In the genomic region with DNA sequence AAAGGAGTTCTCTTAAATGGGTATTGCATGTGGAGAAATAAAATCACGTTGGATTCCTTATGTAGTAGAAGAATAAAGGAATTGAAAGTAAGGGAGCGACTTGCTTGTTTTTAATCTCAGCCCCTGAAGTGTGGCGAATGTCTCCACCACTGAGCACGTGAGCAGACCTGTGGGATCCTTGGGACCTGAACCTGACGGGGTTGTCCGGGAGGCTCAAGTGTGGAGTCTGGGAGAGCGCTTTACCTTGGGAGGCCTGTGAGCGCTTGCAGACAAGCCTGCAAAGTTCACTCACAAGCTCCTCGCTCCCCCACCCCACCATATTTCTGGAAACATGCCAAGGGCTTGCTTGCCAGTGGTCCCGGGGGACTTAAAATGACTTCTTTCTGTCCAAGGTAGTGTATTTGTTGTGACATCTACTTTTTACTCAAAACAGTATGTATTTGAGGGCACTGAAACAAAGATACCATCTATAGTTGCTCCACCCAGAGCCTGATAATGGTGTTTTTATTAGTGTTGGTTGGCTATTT, we compare ENCODE assay signal across 17 mouse cellular contexts.
DNase-seq lines count a peak whose midpoint lies in the region; ATAC-seq and TF ChIP-seq lines count a peak whose summit lies in the region.
"Had no signal": no experiment of that assay in that cellular context is flagged by ENCODE, and none has a peak within 500 bp of the region (broad histone marks: within the 10 kb centered on the region; RNA-seq: fewer than 3 reads in every experiment).

No protein-coding gene starts in this region.

- no peak overlapping the region for H3K4me3 ChIP-seq in heart, embryonic 11.5 days (ENCODE audit: low read depth, low read length)
- no peak overlapping the region for H3K4me3 ChIP-seq in lung, embryonic 14.5 days (ENCODE audit: low read depth, low read length)
- H3K4me3 ChIP-seq in cortical plate, adult 2 months (ENCODE audit: insufficient read depth, low read length), result no peak overlapping the region
- no peak overlapping the region for H3K4me3 ChIP-seq in intestine, embryonic 15.5 days (replicated peaks)
- H3K4me3 ChIP-seq: erythroblast, embryonic 14.5 days; heart, embryonic 12.5 days; lung, embryonic 15.5 days had no signal

- H3K27ac ChIP-seq in heart, embryonic 11.5 days (ENCODE audit: low read depth, low read length), result no peak overlapping the region
- H3K27ac ChIP-seq in lung, embryonic 14.5 days (ENCODE audit: low read depth), result no peak overlapping the region; the same call in 1 of the 2 replicates
- 0 out of 2 replicates have a peak overlapping the region, but pooled peaks have one; percentile 9 for H3K27ac ChIP-seq in cortical plate, adult 2 months (ENCODE audit: insufficient read depth, low read length)
- H3K27ac ChIP-seq in intestine, embryonic 15.5 days, result no peak overlapping the region
- H3K27ac ChIP-seq: lung, embryonic 15.5 days; stomach, postnatal 0 days had no signal

- H3K27me3 ChIP-seq in heart, embryonic 11.5 days (ENCODE audit: control insufficient read depth, insufficient read depth, low read length), result no peaks in the 10 kb centered on the region
- no peaks in the 10 kb centered on the region for H3K27me3 ChIP-seq in lung, embryonic 14.5 days (ENCODE audit: insufficient read depth, low read length)
- no peaks in the 10 kb centered on the region for H3K27me3 ChIP-seq in intestine, embryonic 15.5 days (replicated peaks)
- H3K27me3 ChIP-seq: heart, embryonic 12.5 days; lung, embryonic 15.5 days had no signal

- no peaks in the 10 kb centered on the region for H3K9me3 ChIP-seq in heart, embryonic 11.5 days (replicated peaks; ENCODE audit: control insufficient read depth, low read length)
- no peaks in the 10 kb centered on the region for H3K9me3 ChIP-seq in lung, embryonic 14.5 days (ENCODE audit: low read depth, low read length)
- no peaks in the 10 kb centered on the region for H3K9me3 ChIP-seq in intestine, embryonic 15.5 days
- H3K9me3 ChIP-seq: lung, embryonic 15.5 days had no signal

- no peak overlapping the region for H3K4me2 ChIP-seq in heart, embryonic 11.5 days
- peak overlapping the region; percentile 4; the same call in 1 of the 2 replicates for H3K4me2 ChIP-seq in lung, embryonic 14.5 days
- no peak overlapping the region for H3K4me2 ChIP-seq in intestine, embryonic 15.5 days (replicated peaks)
- H3K4me2 ChIP-seq: heart, embryonic 12.5 days; liver, embryonic 11.5 days; lung, embryonic 15.5 days had no signal

- no peak for TF ChIP-seq POLR2A in cortical plate, adult 2 months (IDR thresholded peaks at IDR 0.05; ENCODE audit: extremely low read depth, insufficient read depth, low read length)

- no peak for TF ChIP-seq CTCF in lung, embryonic 14.5 days (IDR thresholded peaks at IDR 0.05; ENCODE audit: low read depth)
- TF ChIP-seq CTCF in cortical plate, adult 2 months (IDR thresholded peaks at IDR 0.05; ENCODE audit: extremely low read depth, insufficient read depth, low read length), result no peak

- 66% methylated on average over 10 of the region's 10 CpGs for WGBS in heart, embryonic 11.5 days (ENCODE audit: insufficient replicate concordance)
- 44% methylated on average over 10 of the region's 10 CpGs for WGBS in lung, embryonic 14.5 days
- 64% methylated on average over 10 of the region's 10 CpGs for WGBS in intestine, embryonic 15.5 days

- no peaks in the 10 kb centered on the region for H3K36me3 ChIP-seq in heart, embryonic 11.5 days (ENCODE audit: control insufficient read depth, insufficient read depth, low read length)
- no peaks in the 10 kb centered on the region for H3K36me3 ChIP-seq in lung, embryonic 14.5 days (ENCODE audit: insufficient read depth)
- H3K36me3 ChIP-seq in intestine, embryonic 15.5 days, result no peaks in the 10 kb centered on the region
- H3K36me3 ChIP-seq: heart, embryonic 12.5 days; lung, embryonic 15.5 days had no signal

- peaks cover 9% of the 10 kb centered on the region for H3K4me1 ChIP-seq in heart, embryonic 11.5 days (ENCODE audit: control insufficient read depth, insufficient read depth, low read length)
- peaks cover 3% of the 10 kb centered on the region for H3K4me1 ChIP-seq in lung, embryonic 14.5 days (ENCODE audit: insufficient read depth)
- H3K4me1 ChIP-seq in cortical plate, adult 2 months (ENCODE audit: control insufficient read depth, insufficient read depth, low read length), result peaks cover 8% of the 10 kb centered on the region; the same call in 1 of the 2 replicates
- H3K4me1 ChIP-seq in intestine, embryonic 15.5 days (replicated peaks), result 0 out of 2 replicates have a peak, but pooled peaks cover 4% of the 10 kb centered on the region

- peak; percentile 19 for DNase-seq in adrenal gland, postnatal 14 days
- DNase-seq in adrenal gland, postnatal 10 days, result no peak
- DNase-seq in heart, postnatal 4 days, result peak; percentile 26
- peak; percentile 44 for DNase-seq in lung, embryonic 14.5 days
- DNase-seq in lung, postnatal 10 days, result no peak
- DNase-seq: cerebellum, adult 11 months; gastrocnemius, postnatal 14 days; thymus, postnatal 4 days had no signal

- H3K9ac ChIP-seq in heart, embryonic 11.5 days (ENCODE audit: low read depth, low read length), result no peak overlapping the region
- no peak overlapping the region for H3K9ac ChIP-seq in lung, embryonic 14.5 days
- H3K9ac ChIP-seq in intestine, embryonic 15.5 days, result no peak overlapping the region
- H3K9ac ChIP-seq: heart, embryonic 12.5 days; lung, embryonic 15.5 days had no signal

- ATAC-seq in heart, embryonic 11.5 days (replicated peaks; ENCODE audit: insufficient number of reproducible peaks, low FRiP score, low TSS enrichment), result no peak
- peak; percentile 54; the same call in 1 of the 2 replicates for ATAC-seq in lung, embryonic 14.5 days (ENCODE audit: insufficient read depth)
- ATAC-seq in intestine, embryonic 15.5 days, result no peak
- ATAC-seq: activated CD4-positive, CD25-positive, alpha-beta regulatory T cell, adult 4 months had no signal

Comparison
In these comparisons a context has a peak if more than half of its experiments do, and no peak if none do; other contexts are left out.
1. DNase-seq: peak in adrenal gland, postnatal 14 days (single experiment), heart, postnatal 4 days (single experiment) and lung, embryonic 14.5 days (single experiment); none in adrenal gland, postnatal 10 days (single experiment) and lung, postnatal 10 days (single experiment).